Mouse (Mus musculus): ENCODE results near the gene Klc4.

Gene Klc4

DNA sequence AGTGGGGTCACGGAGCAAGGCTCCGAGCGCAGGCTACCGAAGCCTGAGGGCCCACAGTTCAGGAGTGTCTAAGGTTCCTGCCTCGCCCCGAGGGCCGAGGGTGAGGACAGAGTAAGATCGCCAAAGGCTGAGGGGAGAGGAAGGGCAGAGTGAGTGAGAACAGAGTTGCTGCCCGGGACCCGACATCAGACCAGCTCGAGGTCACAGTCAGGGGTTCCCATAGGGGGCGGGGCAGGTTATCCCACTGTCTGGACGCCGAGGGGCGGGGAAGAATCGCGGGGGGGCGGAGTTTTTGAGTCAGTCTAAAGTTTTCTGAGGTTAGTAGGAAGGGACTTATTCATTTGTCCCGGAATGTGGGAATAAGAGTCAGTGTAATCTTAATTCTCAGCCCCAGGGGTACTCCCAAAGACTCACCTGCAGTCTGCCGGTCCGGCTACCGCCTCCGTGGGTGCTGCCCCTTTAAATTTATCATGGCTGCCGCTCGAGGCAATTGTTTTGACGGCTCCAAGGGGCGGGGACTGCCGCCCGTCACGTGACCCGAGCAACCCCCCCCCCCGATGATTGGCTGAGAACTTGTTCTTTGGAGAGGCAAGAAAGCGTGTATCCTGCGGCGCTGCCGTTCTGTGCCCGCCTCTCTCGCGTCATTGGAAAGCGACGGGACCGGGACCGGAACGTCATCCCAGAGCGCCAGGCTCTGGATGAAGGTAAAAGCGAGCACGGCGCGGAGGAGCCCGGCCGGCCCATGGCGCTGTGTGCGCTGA lies at the start of gene Klc4, which contains the start of gene Mrpl2:
TSS of gene Klc4 (minus strand) at position 462 of the 761 bp plus-strand sequence.
TSS of gene Mrpl2 (plus strand) at position 669 of the 761 bp plus-strand sequence.
- DNase-seq (ENCODE audit: low read depth, low spot score), result peak; percentile 99

DNA sequence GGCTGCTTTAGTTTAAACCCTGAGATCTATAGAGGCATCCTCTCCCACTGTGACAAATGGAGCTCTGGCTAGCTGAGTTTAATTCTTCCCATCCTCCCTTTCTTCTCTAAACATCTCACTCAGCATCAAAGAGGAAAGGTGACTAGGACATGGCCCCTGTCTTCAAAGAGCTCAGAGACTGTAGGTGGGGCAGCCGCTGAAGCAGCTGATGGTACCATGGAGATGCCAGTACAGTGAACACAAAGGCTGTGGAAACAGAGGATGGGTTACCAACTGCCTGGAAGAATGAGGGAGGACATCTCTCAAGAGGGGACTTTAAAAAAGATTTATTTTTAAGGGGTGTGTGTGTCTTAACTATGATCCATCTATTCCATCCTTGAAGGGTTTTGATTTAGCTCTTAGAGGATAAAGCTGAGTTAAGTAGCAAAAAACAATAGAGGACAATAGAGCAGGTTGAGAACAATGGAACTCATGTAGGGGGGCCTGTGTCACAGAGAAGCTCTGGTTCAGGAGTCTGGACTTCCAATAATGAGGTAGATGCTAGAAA lies 48.8 kb upstream of the Klc4 start:
- DNase-seq (ENCODE audit: low read depth, low spot score), result peak; percentile 24

DNA sequence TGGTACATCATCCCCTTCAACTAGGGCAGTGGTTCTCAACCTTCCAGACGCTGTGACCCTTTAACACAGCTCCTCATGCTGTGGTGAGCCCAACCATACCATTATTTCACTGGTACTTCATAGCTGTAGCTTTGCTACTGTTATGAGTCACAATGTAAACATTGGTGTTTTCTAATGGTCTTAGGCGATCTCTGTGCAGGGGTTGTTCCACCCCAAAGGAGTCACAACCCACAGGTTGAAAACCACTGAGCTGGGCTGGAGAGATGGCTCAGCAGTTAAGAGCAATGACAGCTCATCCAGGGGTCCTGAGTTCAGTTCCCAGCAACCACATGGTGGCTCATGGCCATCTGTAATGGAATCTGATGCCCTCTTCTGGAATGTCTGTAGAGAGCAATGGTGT lies 45.6 kb upstream of the Klc4 start:
- DNase-seq (ENCODE audit: low read depth, low spot score), result no peak

DNA sequence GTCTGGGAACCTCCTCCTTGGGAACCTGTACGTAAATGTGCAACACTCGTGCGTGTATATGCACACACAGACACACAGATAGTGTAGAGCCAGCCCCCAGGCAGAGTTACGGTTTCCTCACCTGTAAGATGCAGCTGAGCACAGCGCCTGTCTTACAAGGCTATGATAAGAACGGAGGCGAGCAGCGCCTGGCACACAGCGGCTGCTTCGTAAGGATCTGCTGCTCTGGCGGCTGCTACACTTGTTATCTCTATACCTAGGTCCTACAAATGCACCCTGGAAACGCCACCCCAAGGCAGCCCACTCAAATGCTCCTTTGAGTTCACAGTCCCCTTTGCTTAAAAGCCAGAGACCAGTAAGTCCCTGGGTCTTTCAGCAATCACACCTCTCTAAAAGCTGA lies 44.8 kb upstream of the Klc4 start:
- peak; percentile 23 for DNase-seq (ENCODE audit: low read depth, low spot score)

DNA sequence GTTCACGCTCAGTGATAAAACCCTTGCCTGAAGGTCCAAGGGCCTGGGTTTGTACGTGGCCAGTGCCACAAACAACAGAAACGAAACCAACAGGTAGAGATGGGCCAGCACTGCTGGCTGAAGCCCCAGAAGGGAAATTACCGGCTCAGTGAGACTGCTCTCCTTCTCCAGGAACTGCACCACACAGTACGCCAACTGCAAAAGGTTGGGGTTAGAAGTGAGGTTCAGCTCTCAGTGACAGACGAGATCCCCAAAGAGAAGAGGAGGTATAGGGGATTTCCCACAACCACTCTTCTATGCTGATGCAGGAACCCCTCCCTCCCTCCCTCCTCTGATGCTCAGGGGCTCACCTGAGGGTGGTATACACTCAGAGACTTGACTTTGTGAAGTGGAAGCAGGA lies 40.1 kb upstream of the Klc4 start:
- no peak for DNase-seq (ENCODE audit: low read depth, low spot score)

DNA sequence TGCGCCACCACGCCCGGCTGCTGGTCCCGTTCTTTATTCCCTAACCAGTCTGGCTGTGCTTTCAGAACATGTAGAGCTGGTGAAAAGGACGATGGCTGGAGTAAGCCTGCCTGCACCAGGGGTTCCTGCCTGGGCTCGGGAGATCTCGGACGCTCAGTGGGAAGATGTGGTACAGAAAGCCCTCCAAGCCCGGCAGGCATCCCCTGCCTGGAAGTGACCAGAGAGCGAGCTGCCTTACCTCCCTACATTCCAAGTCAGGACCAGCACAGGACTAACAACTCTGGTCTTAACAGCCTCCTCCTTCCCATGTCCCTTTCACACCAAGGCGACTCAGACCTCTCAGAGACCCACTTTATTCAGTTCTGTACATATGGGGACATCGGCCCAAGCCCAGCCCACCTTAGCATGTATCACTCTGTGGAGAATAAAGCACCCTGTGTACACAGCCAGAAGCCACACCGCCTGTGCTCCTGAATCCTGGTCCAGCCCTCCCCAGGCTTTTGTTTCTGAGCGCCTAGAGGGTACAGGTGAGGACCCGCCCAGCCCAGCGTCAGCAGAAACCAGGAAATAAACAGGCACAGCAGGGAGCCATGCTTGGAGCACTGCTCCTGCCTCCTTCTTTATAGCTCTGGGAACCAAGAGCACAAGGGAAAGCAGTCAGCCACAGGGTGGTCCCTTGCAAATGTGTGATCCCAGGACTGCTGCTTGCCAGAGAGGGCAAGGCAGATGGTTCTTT lies 37.0 kb upstream of the Klc4 start:
- no peak for DNase-seq (ENCODE audit: low read depth, low spot score)

DNA sequence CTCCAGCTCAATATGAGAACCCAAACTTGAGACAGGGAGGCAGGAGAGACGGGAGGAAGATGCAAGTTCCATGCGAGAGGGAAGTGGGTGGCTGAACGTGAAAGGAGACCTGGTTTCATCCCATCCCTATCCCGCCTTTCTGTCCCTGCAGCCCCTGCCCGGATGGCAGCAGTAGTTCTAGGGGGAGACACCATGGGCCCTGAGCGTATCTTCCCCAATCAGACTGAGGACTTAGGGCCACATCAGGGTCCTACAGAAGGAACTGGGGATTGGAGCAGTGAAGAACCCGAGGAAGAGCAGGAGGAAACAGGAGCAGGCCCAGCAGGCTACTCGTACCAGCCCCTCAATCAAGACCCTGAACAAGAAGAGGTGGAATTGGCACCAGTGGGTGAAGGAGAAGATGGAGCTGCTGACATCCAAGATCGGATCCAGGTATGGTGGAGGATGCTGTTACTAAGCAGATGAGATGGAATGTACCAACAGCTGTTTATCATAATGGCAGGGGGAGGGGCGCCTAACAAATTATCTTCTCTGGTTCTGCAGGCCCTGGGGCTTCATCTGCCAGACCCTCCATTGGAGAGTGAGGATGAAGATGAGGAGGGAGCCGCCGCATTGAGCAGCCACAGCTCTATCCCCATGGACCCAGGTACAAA lies 35.8 kb upstream of the Klc4 start:
- no peak for DNase-seq (ENCODE audit: low read depth, low spot score)

DNA sequence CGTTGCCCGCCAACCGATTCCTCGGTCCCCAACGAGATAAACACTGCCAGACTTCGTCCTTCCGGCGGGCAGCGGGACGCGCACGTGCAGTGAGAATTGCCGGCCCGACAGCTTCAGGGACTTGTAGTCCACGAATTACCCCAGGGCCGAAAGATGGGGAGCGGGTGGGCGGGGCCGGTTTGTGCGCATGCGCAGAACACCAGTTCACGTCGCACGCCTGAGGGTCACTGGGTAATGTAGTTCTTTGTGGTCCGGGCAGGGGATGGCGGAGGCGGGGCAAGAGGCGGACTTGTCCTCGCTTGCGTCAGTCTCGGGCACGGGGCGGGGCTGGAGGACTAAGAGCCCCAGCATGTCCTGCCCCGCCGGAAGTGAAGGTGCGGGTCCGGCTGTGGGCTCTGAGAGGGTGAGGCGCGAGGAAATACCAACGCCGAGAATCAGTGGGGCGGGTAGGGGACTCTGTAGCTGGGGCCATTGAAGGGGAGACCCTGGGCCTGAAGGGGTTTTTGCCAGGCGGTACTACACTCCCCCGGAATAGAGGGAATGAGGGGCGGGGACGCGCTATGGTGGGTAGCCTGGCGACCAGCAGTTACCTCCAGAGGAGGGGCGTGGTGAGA lies 35.0 kb upstream of the Klc4 start, which contains the start of gene Klhdc3:
TSS of gene Klhdc3 (minus strand) at position 155 of the 614 bp plus-strand sequence.
- DNase-seq (ENCODE audit: low read depth, low spot score), result peak; percentile 100

DNA sequence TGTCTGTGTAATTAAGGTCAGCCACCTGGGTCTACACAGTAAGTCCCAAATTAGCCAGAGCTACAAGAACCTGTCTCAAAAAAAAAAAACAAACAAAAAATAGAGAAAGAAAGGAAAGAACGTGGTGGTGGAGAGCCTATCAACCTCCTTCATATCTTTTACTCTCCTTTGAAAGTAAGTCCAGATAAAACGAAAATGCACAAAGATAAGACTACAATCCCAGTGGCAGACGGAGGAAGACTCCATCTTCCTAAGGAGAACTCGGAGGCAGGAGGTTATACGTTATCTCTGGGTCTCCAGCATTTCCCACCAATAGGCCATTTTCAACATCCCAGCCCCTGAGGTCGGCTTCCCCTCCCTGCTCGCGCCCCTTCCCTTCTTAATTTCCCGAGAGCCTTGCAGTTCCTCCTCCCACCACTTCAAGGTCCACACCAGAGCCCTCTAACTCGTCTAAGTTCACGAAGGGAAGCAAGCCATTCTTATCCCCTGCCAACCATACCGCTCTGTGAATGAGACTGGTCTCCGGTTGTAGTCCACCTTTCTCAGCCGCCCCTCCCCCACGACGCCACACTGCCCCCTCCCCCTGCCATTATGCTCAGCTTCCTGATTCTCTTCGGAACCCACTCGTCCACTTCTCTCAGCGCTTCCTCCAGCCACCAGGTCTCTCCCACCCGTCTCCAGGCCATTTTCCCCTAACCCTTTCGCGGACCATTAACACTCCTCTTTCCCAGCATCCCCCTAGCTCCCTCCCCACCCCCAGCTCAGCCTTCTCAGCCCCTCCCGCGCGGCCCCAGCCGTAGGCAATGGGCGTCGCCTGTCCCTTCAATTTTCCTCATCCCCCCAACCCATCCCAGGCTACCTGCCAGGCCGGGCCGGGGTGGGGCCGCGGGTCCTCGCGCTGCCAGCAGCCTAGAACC lies 34.3 kb upstream of the Klc4 start:
- peak; percentile 39 for DNase-seq (ENCODE audit: low read depth, low spot score)

DNA sequence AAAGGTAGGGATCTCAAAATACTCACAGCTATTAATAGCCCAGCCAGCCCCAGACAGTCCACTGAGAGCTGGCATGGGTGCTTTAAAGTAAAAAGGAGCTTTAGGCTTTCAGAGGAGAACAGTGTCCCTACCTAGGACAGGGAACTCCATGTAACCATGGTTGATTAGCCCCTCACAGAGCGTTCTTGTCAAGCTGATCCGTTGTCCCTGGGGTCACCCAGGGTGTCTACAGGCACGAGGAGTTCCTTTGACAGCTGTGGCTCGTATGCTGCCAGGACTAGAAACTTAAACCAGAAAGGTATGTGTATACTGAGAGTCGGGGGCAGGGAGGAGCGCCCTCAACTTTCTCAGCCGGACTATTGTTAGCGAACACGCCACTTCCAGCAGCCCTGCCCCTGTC lies 33.1 kb upstream of the Klc4 start:
- no peak for DNase-seq (ENCODE audit: low read depth, low spot score)

DNA sequence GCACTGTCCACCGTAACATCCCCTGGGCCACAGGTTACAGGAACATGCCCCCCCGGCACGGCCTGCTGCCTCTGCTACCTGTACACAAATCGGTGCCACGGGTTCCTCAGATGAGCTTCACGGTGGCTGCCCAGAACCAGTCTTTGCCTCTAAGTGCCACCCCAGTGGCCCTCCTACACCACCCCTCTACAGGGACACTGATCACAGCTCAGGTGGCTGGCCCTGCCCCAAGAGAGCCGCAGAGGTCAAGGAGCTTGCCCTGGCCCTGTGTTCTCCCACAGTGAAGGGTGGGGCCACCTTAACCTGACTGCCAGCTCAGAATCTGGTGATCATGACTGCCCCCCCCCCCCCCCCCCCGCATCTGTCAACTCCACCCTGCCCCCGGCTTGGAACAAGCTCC lies 32.6 kb upstream of the Klc4 start, which contains the start of gene Mea1:
TSS of gene Mea1 (plus strand) at position 378 of the 400 bp plus-strand sequence.
- DNase-seq (ENCODE audit: low read depth, low spot score), result no peak

DNA sequence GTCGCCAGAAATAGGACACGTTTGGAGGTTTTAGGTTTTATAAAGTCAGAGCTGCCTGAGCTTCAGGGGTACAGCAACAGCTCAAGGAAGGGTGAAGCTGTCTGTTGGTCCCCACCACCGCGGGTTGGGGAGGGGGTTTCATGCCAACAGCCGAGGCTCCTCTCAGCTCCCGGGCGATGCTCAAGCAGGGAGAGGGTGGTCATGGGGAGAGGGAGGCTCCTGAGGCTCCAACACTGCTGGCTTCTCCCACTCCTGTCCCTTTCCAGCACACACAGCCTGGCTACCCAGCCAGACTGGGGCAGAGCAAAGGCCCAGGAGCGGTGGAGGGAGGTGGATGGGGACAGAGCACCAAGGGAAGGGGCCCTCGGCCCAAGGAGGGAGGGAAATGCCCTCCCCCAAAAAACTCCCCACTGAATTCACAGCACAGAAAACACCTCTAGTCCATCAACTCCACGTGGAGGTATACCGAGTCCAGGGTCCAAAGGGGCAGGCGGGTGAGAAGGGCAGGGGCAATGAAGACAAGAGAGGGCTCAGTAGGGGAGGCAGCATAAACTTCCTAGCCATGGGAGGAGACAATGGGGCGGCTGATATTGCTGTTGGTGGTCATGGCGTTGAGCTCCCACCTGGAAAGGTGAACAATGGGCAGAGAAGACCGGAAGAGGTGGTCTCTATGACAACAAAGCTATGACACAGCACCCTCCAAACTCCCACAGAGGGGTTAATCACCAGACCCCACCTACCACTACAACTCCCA lies 28.9 kb upstream of the Klc4 start:
- no peak for DNase-seq (ENCODE audit: low read depth, low spot score)

DNA sequence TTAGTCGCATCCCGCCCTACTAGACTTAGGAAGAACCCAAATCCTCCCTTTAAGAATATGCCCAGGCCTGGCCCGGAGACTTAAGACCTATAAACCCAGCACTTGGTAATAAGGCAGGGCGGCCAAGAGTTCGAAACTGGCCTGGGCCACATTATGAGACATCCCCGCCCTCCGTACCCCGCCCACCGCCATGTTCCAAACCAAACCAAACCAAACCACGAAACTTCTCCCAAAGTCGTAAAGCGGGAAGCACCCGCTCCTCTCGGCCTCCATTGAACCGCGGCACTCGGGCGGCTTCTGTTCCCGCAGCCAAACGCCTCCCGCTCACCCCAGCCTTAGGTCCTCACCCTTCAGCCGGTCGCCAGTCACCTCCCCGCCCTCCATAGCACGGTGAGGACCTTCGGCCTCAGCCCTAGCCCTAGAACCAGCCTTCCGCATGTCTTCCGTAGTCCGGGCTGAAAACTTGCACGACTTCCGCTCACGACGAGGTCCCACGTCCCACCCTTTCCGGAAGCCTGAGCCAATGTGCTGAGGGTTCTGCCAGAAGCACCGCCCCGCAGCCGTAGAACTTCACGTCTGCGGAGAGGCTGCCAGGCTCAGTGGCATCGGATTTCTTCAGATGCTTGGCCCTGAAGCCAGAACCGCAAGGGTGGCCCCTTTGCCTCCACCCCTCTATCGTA lies 28.2 kb upstream of the Klc4 start, which contains the start of gene Rrp36:
TSS of gene Rrp36 (minus strand) at position 503 of the 680 bp plus-strand sequence.
- DNase-seq (ENCODE audit: low read depth, low spot score), result peak; percentile 97

DNA sequence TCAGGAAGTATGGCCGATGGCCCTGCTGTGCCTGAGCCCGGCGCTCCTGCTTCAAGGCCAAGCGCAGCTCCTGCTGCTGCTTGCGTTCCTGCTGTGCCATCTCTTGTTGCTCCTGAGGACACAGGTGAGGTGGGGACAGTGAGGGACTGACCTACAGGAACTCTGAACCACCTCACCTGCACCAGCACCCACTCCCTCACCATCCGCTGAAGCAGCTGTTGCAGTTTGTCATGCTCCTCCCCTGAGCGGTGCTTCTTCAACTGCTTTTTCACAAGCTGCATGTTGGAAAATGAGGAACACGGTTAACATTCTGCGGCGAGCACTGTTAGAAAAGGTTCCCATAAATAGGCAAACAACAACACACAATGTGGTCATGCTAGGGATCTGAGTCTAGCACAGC lies 24.1 kb upstream of the Klc4 start:
- no peak for DNase-seq (ENCODE audit: low read depth, low spot score)

DNA sequence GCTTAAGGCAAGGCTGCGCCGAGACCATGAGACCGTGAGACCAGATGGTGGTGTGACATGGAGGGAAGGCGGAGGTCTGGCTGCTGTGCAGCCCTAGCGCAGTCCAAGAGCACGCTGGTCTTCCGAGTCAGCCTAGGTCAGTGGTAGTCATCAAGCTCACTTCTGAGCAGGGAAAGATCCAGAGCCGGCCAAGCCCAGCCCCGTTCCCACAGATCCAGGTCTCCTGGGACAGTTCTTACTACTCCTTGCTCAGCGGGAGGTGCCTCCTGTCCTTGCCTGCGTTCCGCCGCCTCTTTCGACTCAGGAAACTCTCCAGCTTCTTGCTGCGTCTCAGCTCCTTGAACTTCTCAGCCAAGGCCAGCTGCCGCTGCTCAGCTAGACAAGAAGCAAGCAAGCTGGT lies 21.9 kb upstream of the Klc4 start:
- no peak for DNase-seq (ENCODE audit: low read depth, low spot score)

DNA sequence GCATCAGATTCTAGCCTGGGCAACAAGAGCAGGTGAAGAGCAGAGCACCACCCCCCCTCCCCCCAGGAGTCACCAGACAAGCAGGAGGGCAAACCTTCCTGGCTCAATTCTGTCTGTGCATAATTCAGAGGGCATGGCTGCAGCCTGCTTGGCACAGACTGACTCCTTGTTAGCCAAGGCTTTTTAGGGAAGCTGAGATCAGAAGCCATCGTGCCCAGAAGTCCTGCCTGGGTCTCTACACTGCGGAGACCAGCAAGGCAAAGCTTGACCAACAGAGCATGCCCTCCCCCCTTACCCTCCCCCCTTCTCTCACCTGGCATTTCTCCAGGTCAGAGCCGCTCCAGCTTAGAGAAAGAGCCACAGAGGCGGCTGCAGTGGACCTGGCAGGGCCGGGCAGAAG lies 16.9 kb upstream of the Klc4 start:
- DNase-seq (ENCODE audit: low read depth, low spot score), result peak; percentile 94

DNA sequence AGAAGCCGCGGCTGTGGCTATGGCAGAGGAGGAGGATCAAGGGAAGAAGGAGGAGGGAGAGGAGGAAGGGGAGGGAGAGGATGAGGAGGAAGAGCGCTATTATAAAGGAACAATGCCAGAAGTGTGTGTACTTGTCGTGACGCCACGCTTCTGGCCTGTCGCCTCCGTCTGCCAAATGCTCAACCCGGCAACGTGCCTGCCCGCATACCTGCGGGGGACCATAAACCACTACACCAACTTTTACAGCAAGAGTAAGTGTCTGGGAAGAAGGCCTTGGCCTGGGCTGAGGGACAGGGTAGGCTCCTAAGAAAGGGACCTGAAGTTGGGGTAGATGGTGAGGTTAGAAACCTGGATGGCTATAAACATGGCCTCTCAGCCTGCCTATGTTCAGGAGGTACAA lies 16.2 kb upstream of the Klc4 start:
- peak; percentile 40 for DNase-seq (ENCODE audit: low read depth, low spot score)

DNA sequence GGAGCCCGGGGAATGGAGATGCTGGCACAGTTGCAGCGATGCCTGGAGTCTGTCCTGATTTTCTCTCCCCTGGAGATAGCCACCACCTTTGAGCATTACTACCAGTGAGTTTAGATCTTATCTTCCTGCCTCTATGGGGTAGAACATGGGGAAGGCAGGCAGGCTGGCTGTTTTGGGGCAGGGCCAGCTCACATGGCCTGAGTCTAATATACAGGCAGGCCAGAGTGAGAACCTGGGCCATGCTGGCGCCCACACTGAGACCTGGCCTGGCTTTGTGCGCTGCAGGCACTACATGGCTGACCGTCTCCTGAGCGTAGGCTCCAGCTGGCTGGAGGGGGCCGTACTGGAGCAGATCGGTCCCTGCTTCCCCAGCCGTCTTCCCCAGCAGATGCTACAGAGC lies 15.5 kb upstream of the Klc4 start:
- peak; percentile 74 for DNase-seq (ENCODE audit: low read depth, low spot score)

DNA sequence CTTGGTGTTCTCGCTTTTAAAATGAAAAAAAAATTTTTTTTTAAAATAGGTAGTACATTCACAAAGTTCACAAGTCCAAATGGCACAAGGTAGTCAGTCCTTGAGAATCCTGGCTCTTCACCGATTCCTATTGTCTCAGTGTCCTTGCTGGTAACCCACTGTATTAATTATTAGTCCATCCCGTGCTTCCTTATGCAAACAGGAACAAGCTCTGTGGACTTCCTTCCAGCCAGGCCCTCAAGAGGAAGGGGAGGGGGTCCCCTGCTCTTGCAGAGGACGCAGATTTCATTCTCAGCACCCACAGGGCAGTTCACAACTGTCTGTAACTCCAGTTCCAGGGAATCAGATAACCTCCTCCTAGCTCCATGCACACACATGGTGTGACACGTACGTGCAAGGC lies 10.2 kb upstream of the Klc4 start:
- no peak for DNase-seq (ENCODE audit: low read depth, low spot score)

Measured in brain, adult 2 months (tissue).